Mouse (Mus musculus) G1E (cell line): ENCODE results near the gene Sdk1.

Source experiments
- CTCF ChIP-seq: IDR thresholded peaks from 2 replicates; pipeline ENCODE4 v1.5.1; 2012; ENCODE audit warnings: low read depth, low read length, inconsistent platforms, mixed read lengths
- GATA1 ChIP-seq: IDR thresholded peaks from 2 replicates; pipeline ENCODE4 v1.6.1; 2012; ENCODE audit warnings: borderline replicate concordance, low read length, inconsistent platforms, mixed read lengths
- GATA2 ChIP-seq: IDR thresholded peaks from 2 replicates; pipeline ENCODE4 v1.6.1; 2012; ENCODE audit warnings: low read depth, low read length, inconsistent platforms, borderline replicate concordance
- TAL1 ChIP-seq: conservative IDR thresholded peaks from 2 replicates; pipeline ENCODE4 v1.6.1; 2012; ENCODE audit warnings: low read depth, low read length, inconsistent platforms, mixed read lengths

DNA sequence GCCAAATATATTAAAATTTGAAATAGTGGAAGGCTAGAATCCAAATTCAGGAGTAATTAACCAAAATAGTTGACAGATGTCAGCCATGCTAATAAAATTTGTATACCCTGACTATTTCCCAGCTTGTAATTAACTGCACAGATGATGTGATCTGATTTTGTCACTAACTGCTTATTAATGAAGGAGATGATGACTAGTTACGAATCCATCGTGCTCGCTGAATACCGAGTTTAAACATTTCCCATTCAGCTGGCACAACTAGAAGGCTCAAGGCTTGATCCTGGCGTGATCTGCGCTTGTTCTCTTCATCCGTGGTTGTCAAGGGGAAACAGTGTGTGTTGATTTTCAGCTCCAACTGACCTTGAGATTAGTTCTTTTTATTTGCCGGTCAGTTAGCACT is 162.5 kb downstream of the Sdk1 start:
- TF ChIP-seq TAL1 (no peak), CTCF (no peak), GATA1 (no peak), GATA2 (no peak)
